Mouse (Mus musculus): ENCODE results near the gene Fam107a.

GRCm38 (mm10) chr14:8332314-8333252 lies 14.8 kb upstream of the Fam107a start:
- TF ChIP-seq ETS1 (IDR thresholded peaks at IDR 0.05; ENCODE audit: low read depth, low read length), result no peak
- TF ChIP-seq EP300 (IDR thresholded peaks at IDR 0.05; ENCODE audit: low read depth in 1 of 2, low read length in 2 of 2), result no peak
- TF ChIP-seq POLR2A (IDR thresholded peaks at IDR 0.05; ENCODE audit: control insufficient read depth in 1 of 2, insufficient read depth in 1 of 2, low read depth in 1 of 2, low read length in 2 of 2, poor library complexity in 1 of 2), result no peak
- no peak for TF ChIP-seq CTCF (IDR thresholded peaks at IDR 0.05 in 2 of 3, conservative IDR thresholded peaks at IDR 0.05 in 1 of 3; ENCODE audit: control insufficient read depth in 1 of 3, insufficient read depth in 1 of 3, low read depth in 2 of 3, low read length in 3 of 3, poor library complexity in 1 of 3, severe bottlenecking in 1 of 3)
- no peak for TF ChIP-seq CHD2 (IDR thresholded peaks at IDR 0.05; ENCODE audit: low read length)
- no peak for TF ChIP-seq MAFK (IDR thresholded peaks at IDR 0.05; ENCODE audit: borderline replicate concordance, low read depth, low read length)
- TF ChIP-seq USF1 (IDR thresholded peaks at IDR 0.05; ENCODE audit: low read depth, low read length), result no peak
- no peak for TF ChIP-seq UBTF (IDR thresholded peaks at IDR 0.05; ENCODE audit: borderline replicate concordance, insufficient read depth, low read depth, low read length)
- TF ChIP-seq GATA1 (IDR thresholded peaks at IDR 0.05; ENCODE audit: low read depth, low read length), result no peak
- no peak for TF ChIP-seq RAD21 (IDR thresholded peaks at IDR 0.05; ENCODE audit: low read depth, low read length)
- no peak for TF ChIP-seq MAX (IDR thresholded peaks at IDR 0.05; ENCODE audit: low read length)
- no peak for TF ChIP-seq ZC3H11A (IDR thresholded peaks at IDR 0.05; ENCODE audit: low read depth, low read length)

Measured in MEL (cell line).